Mouse (Mus musculus) erythroblast, embryonic 14.5 days (primary cell): Measurements from ENCODE around the gene Samsn1. TPM values are rescaled to one million over a fixed set of nuclear protein-coding genes. Genes with fewer than 3 reads are reported as not detected.
"Not testable (repeated sequence)": the region's sequence is repeated elsewhere in the genome, so short reads cannot be mapped to it uniquely, and the experiment has no call there.

Experiments used
- H3K27me3 ChIP-seq: 2 replicates; pipeline ENCODE4 v1.6.1; 2012; ENCODE audit warnings: inconsistent platforms; ENCODE audit not compliant: control insufficient read depth
- H3K36me3 ChIP-seq: 2 replicates; pipeline ENCODE4 v1.6.1; 2012; ENCODE audit warnings: mild to moderate bottlenecking, inconsistent platforms; ENCODE audit not compliant: control insufficient read depth
- H3K4me1 ChIP-seq: 2 replicates; pipeline ENCODE4 v1.6.1; 2012; ENCODE audit warnings: inconsistent platforms; ENCODE audit not compliant: control insufficient read depth
- H3K4me3 ChIP-seq: replicated peaks from 2 replicates; pipeline ENCODE3; 2012; ENCODE audit warnings: moderate library complexity, mild to moderate bottlenecking, inconsistent platforms
- H3K9me3 ChIP-seq: 2 replicates; pipeline ENCODE4 v1.6.1; 2012; ENCODE audit warnings: low read length, inconsistent platforms, mixed read lengths; ENCODE audit not compliant: control insufficient read depth
- GATA1 ChIP-seq: IDR thresholded peaks from 2 replicates; pipeline ENCODE4 v1.6.1; 2012; ENCODE audit warnings: low read length, inconsistent platforms, mixed read lengths
- TAL1 ChIP-seq: IDR thresholded peaks from 3 replicates; pipeline ENCODE4 v1.6.1; 2012; ENCODE audit warnings: low read length, inconsistent platforms, mixed read lengths
- polyA plus RNA-seq: library from polyadenylated mRNA; stranded (reverse); fragments of >175 nt; gene quantifications from 2 replicates; pipeline ENCODE4 v1.2.3, GENCODE M21; 2012

Samsn1 gene
- polyA plus RNA-seq, 1 experiment = not detected

DNA sequence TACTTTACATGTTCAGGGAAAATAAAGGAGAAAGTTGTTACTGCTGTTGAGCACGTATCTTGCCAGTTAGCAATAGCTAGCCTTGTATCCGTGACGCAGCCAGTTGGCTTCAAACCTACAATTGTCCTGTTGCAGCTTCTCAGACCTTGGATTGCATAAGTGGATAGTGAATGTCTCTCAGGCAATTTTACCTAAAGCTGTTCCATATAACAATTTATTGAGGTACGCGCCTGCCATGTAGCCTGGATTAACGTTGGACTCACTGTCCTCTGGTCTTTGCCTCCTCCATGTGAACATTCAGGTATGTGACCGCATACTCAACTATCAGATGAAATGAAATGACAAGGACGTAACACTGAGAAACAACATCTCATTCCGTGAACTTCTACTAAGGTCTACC is 179.1 kb downstream of the Samsn1 start:
- TF ChIP-seq TAL1 (no peak), GATA1 (no peak)

DNA sequence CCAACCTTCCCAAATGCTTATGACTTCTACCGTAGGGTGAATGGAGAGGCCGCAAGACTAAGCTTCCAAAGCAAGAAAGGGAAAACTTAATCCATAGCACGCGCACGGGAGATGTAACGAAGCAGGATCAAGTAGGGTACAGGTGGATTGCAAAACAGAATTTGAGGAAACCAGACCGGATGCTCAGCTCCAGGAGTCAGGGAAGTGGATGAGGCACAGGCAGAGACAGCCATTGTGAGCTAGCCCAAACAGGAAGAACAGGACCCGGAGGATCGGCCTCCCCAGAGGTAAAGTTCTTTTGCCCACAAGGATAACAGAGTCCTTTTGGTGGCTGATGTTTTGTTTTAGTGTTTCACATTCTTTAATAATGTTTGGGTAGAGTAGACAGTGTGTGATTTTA is 179.5 kb downstream of the Samsn1 start:
- no peak overlapping the region for H3K4me3 ChIP-seq
- no peaks in the 10 kb centered on the region for H3K36me3 ChIP-seq

More for the DNA sequence above, 179.1 kb downstream of the Samsn1 start:
- Histone ChIP-seq H3K4me1 (peaks cover 27% of the 10 kb centered on the region), H3K36me3 (no peaks in the 10 kb centered on the region), H3K9me3 (no peaks in the 10 kb centered on the region), H3K4me3 (no peak overlapping the region), H3K27me3 (no peaks in the 10 kb centered on the region)

DNA sequence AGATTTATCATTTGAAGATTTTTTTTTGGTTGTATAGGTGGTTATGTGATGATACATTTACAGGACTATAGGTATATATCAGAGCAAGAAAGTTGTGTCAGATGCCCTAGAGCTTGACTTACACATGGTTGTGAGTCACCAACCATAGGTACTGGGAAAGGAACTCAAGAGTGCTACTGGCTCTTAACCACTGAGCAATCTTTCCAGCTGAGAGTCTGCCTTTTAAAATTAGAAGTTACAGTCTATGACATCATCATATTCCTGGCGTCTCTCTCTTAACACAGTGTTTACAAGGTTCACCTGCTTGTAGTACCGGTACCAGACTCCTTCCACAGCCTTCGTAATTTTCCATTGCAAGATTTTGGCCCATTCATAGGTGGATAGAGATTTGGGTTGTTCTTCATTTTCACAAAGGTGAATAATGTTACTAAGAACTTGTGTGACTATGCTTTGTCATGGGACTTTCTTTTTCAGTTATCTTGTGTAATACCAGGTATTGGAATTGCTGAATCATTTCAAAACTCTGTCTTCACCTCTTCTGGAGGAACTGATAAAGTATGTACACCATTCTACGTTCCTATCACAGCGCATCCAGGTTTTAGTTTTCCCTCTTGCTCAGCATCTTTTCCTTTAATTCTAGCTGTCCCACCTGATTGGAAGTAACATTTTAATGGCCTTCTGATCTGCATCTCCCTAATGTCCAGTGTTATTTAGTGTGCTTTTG is 184.2 kb downstream of the Samsn1 start:
- H3K9me3 ChIP-seq = no peaks in the 10 kb centered on the region
- peaks cover 47% of the 10 kb centered on the region for H3K4me1 ChIP-seq
- no peaks in the 10 kb centered on the region for H3K36me3 ChIP-seq
- peak overlapping the region; percentile 37 for H3K4me3 ChIP-seq
- H3K27me3 ChIP-seq = no peaks in the 10 kb centered on the region
- peak; percentile 77 for TF ChIP-seq TAL1
- peak; percentile 84 for TF ChIP-seq GATA1

More for the DNA sequence above, 179.5 kb downstream of the Samsn1 start:
- Histone ChIP-seq H3K9me3 (no peaks in the 10 kb centered on the region), H3K4me1 (peaks cover 31% of the 10 kb centered on the region), H3K27me3 (no peaks in the 10 kb centered on the region)
- TF ChIP-seq TAL1 (no peak), GATA1 (no peak)

DNA sequence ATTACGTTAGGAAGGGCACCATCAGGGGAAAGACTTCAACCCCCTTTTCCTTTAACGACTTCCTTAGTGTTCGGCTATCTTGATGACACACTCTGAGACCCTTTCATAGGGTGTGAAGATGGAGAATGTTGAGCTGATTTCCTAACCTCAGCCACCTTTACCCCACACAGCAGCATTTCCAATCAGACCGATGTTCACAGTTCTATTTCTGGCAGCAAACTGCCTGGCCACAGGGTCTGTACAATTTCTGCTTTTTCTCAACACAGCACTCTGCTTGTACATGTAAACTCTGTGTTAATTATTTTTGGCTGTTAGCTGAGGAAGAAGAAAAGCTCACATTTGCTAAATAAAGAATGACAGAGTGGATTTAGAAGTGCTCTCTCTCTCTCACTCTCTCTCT is 190.7 kb downstream of the Samsn1 start:
- Histone ChIP-seq H3K9me3 (no peaks in the 10 kb centered on the region), H3K4me1 (peaks cover 12% of the 10 kb centered on the region), H3K4me3 (no peak overlapping the region), H3K27me3 (no peaks in the 10 kb centered on the region; the same call in 1 of the 2 replicates), H3K36me3 (no peaks in the 10 kb centered on the region)
- TF ChIP-seq GATA1 (no peak), TAL1 (no peak)

DNA sequence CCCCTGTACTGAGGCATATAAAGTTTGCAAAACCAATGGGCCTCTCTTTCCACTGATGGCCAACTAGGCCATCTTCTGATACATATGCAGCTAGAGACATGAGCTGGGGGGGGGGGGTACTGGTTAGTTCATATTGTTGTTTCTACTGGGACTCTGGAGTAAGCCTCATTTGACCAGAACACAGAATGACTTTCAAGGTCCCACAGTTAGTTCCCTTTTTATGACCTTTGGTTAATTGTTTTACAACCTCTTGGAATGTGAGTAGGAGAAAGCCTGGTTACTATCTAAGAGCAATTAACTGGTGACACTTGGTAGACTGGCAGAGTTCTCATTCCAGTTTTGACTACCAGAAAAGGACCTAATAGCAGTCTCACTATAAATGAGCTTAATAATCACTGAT is 195.1 kb downstream of the Samsn1 start:
- H3K4me3 ChIP-seq, H3K9me3 ChIP-seq, H3K4me1 ChIP-seq, H3K36me3 ChIP-seq, H3K27me3 ChIP-seq: not testable (repeated sequence)

DNA sequence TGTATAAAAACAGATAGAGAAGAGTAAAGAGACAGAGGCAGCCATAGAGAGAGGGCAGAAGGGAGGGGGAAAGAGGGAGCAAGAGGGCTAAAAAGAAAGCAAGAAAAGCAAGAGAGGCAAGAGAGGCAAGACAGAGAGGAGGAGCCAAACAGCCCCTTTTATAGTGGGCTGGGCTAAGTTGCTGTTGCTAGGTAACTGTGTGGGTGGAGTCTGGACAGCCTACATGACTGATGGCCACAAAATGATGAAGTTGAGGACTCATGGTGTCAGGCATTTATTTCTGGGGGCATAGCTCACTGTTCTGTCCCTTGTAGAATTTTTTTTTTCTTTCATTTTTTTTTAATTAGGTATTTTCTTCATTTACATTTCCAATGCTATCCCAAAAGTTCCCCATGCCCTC is 195.6 kb downstream of the Samsn1 start:
- no peaks in the 10 kb centered on the region for H3K36me3 ChIP-seq
- peaks cover 8% of the 10 kb centered on the region for H3K4me1 ChIP-seq
- no peaks in the 10 kb centered on the region for H3K9me3 ChIP-seq
- no peak overlapping the region for H3K4me3 ChIP-seq
- TF ChIP-seq TAL1 (no peak), GATA1 (no peak)
- H3K27me3 ChIP-seq = no peaks in the 10 kb centered on the region; the same call in 1 of the 2 replicates

DNA sequence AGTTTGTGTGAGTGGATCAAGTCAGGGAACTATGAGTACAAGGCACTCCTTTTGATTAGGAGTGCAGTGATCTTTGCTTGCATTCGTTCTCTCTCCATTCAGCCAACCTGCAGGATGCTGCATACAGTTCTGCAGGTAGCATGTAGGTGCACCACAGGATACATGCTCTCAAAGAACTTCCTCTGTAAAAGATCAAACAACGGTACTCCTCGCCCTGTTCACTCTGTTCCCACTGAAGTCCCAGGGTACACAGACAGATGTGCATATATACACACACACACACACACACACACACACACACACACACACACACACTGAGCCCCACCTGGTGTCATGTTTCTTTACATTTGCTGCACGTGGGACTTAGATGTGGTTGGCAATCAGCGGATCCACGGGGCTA is 198.9 kb downstream of the Samsn1 start:
- no peak for TF ChIP-seq TAL1
- no peak for TF ChIP-seq GATA1
- H3K4me1 ChIP-seq = peaks cover 8% of the 10 kb centered on the region

DNA sequence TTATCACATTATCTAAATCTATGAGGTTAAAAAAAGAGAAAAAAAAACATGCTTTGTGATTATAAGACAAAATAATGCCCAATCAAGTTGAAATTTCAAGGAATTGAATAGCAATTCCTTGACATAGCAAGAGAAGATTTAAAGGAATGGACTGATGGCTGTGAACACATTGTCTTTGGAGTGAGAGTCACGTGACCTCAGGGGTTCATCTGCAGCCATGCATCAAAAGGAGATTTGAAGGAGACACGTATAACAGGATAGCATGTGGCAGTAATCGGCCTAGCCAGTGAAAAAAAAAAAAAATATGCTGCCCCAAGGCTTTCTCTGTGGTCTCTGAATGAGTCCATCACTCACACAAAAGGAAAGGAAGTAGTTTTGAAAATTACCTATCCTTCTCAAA is 201.1 kb downstream of the Samsn1 start:
- Histone ChIP-seq H3K27me3 (no peaks in the 10 kb centered on the region), H3K36me3 (no peaks in the 10 kb centered on the region), H3K4me3 (no peak overlapping the region), H3K4me1 (peaks cover 2% of the 10 kb centered on the region; the same call in 1 of the 2 replicates), H3K9me3 (no peaks in the 10 kb centered on the region)
- TF ChIP-seq GATA1 (no peak), TAL1 (no peak)

More for the DNA sequence above, 198.9 kb downstream of the Samsn1 start:
- Histone ChIP-seq H3K9me3 (no peaks in the 10 kb centered on the region), H3K27me3 (no peaks in the 10 kb centered on the region), H3K4me3 (no peak overlapping the region), H3K36me3 (no peaks in the 10 kb centered on the region)
